Mouse (Mus musculus): Measurements from ENCODE around the gene Iglon5.

GRCm38 (mm10) chr7:43476376-43476775, 13.5 kb downstream of the Iglon5 start:
- TF ChIP-seq CTCF (IDR thresholded peaks at IDR 0.05; ENCODE audit: low read depth), result no peak
- no peak for TF ChIP-seq EP300 (IDR thresholded peaks at IDR 0.05; ENCODE audit: low read depth)

Measured in liver, embryonic 14.5 days (tissue).